In the genomic region with DNA sequence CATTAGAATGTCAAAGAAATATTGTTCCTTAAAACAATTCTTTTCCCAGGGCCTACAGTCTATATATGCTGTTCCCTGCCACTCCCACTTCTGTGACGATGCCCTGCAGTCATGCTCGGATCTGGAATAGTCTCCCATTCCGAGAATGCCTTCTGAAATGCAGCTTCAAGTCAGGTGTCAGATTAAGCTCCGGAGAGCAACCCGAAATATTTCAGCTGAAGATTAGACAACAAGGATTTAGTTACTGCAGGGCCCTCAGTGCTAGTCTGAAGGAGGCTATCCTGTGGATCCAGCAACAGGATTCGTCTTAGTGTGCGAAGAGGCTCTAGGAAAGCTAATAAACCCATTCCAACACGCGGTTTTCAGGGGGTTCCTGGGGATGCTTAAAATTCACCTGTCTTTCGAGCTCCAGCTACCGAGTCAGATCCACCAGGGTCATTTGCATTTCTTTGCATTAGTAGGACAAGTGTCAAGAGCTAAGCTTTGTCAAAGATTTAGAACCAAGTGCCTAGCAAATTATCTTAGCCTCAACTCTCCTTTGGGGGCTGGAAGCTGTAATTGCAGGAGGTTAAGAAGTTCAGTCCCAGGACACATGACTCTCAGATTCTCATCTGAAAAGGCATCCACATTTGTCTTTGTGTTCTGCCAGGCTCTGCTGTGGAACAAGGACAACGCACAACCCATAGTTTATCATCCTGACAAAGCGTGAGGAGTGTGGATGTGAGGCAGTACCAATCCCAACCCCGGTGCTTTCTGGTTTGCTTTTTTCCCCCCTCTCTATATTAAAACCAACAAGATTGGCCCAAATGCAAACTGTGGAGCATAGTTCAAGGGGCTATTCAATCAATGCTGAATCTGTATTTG, we compare ENCODE assay signal across 9 mouse cellular contexts. TPM values are rescaled to one million over a fixed set of nuclear protein-coding genes. Genes with fewer than 3 reads are reported as not detected.
DNase-seq lines count a peak whose midpoint lies in the region; ATAC-seq and TF ChIP-seq lines count a peak whose summit lies in the region.
"Had no signal": no experiment of that assay in that cellular context is flagged by ENCODE, and none has a peak within 500 bp of the region (broad histone marks: within the 10 kb centered on the region; RNA-seq: fewer than 3 reads in every experiment).

No protein-coding gene starts in this region.

- intact Hi-C loops in gastrocnemius, adult 2 months (cut with DNase I): no loop called here
- intact Hi-C loops in gastrocnemius, postnatal 14 days (cut with DNase I; ENCODE audit: low total_unique reads): no loop called here

- H3K4me2 ChIP-seq in forebrain, embryonic 15.5 days (replicated peaks): peak overlapping the region; percentile 66

- H3K27me3 ChIP-seq in forebrain, embryonic 15.5 days: no peaks in the 10 kb centered on the region
- H3K27me3 ChIP-seq in midbrain, embryonic 10.5 days (ENCODE audit: low read depth, poor library complexity, severe bottlenecking): peaks cover 48% of the 10 kb centered on the region

- ATAC-seq in forebrain, embryonic 15.5 days (replicated peaks): no peak
- ATAC-seq in megakaryocyte-erythroid progenitor cell, adult 5-6 weeks (replicated peaks; ENCODE audit: low FRiP score, low TSS enrichment, poor library complexity, severe bottlenecking): no peak

- H3K9me3 ChIP-seq in forebrain, embryonic 15.5 days: no peaks in the 10 kb centered on the region
- H3K9me3 ChIP-seq in midbrain, embryonic 10.5 days (replicated peaks): no peaks in the 10 kb centered on the region

- WGBS in forebrain, embryonic 15.5 days: 2% methylated on average over 14 of the region's 14 CpGs
- 5% methylated on average over 14 of the region's 14 CpGs for WGBS in midbrain, embryonic 10.5 days

- peak overlapping the region; percentile 43 for H3K27ac ChIP-seq in gastrocnemius, adult 2 months
- peak overlapping the region; percentile 97 for H3K27ac ChIP-seq in forebrain, embryonic 15.5 days (replicated peaks)
- peak overlapping the region; percentile 42; the same call in 1 of the 2 replicates for H3K27ac ChIP-seq in midbrain, embryonic 10.5 days (replicated peaks)

- TF ChIP-seq CTCF in gastrocnemius, adult 2 months (IDR thresholded peaks at IDR 0.05): no peak

- no peak for DNase-seq in gastrocnemius, adult 2 months
- DNase-seq in gastrocnemius, postnatal 14 days: no peak
- peak; percentile 53 for DNase-seq in Muller cell, postnatal 12 days (ENCODE audit: inconsistent ontology term)
- DNase-seq in midbrain, embryonic 10.5 days (ENCODE audit: low spot score): peak; percentile 26
- no peak for DNase-seq in adrenal gland, postnatal 10 days
- no peak for DNase-seq in adrenal gland, postnatal 25 days
- DNase-seq: thymus, postnatal 36 days had no signal

- peaks cover 48% of the 10 kb centered on the region for H3K4me1 ChIP-seq in forebrain, embryonic 15.5 days
- peaks cover 87% of the 10 kb centered on the region for H3K4me1 ChIP-seq in midbrain, embryonic 10.5 days

- peak overlapping the region; percentile 97 for H3K9ac ChIP-seq in forebrain, embryonic 15.5 days (replicated peaks)

- no peaks in the 10 kb centered on the region for H3K36me3 ChIP-seq in forebrain, embryonic 15.5 days
- no peaks in the 10 kb centered on the region for H3K36me3 ChIP-seq in midbrain, embryonic 10.5 days

- H3K4me3 ChIP-seq in gastrocnemius, adult 2 months: peak overlapping the region; percentile 82
- H3K4me3 ChIP-seq in forebrain, embryonic 15.5 days: peak overlapping the region; percentile 96
- H3K4me3 ChIP-seq in midbrain, embryonic 10.5 days: peak overlapping the region; percentile 93

RNA-seq across cellular contexts. Expression of a gene that starts 4.2 kb away (rescaled TPM):
- total RNA-seq in gastrocnemius, adult 2 months (2021): 1 to 10 TPM; 5.7 to 6.6 TPM
- total RNA-seq in gastrocnemius, postnatal 14 days (2021): 10 to 100 TPM; 11.8 to 13.0 TPM
- 65.3 and 66.4 TPM in 2 replicates for polyA plus RNA-seq in forebrain, embryonic 15.5 days (2015; fragmentation: Nextera tagmentation; extraction: Ambion mirVana)
- 14.7 and 15.8 TPM in 2 replicates for polyA plus RNA-seq in midbrain, embryonic 10.5 days (2016; fragmentation: Nextera tagmentation; extraction: Ambion mirVana)
- 10 to 100 TPM; 29.6 to 32.5 TPM for total RNA-seq in adrenal gland, postnatal 10 days (2021)
- total RNA-seq in megakaryocyte-erythroid progenitor cell, adult 5-6 weeks (2014; fragmentation: Nextera tagmentation): 0.42 TPM in 1 of 2 replicates, not detected in the other
- total RNA-seq in megakaryocyte-erythroid progenitor cell, adult 5-6 weeks (2017): 0.09 TPM in 1 of 2 replicates, not detected in the other
- 17.1 and 17.8 TPM in 2 replicates for total RNA-seq in adrenal gland, postnatal 25 days (2021)

RNA-seq across cellular contexts. Expression of a gene that starts 33.5 kb away (rescaled TPM):
- 10 to 100 TPM; 36.4 to 41.4 TPM for total RNA-seq in gastrocnemius, adult 2 months (2021)
- total RNA-seq in gastrocnemius, postnatal 14 days (2021): 10 to 100 TPM; 26.0 to 26.8 TPM
- 199 TPM in 2 replicates for polyA plus RNA-seq in forebrain, embryonic 15.5 days (2015; fragmentation: Nextera tagmentation; extraction: Ambion mirVana)
- 142 and 159 TPM in 2 replicates for polyA plus RNA-seq in midbrain, embryonic 10.5 days (2016; fragmentation: Nextera tagmentation; extraction: Ambion mirVana)
- total RNA-seq in adrenal gland, postnatal 10 days (2021): 10 to 100 TPM; 52.6 to 81.2 TPM
- total RNA-seq in megakaryocyte-erythroid progenitor cell, adult 5-6 weeks (2014; fragmentation: Nextera tagmentation): 98.0 and 112 TPM in 2 replicates
- total RNA-seq in megakaryocyte-erythroid progenitor cell, adult 5-6 weeks (2017): 90.1 and 128 TPM in 2 replicates
- total RNA-seq in adrenal gland, postnatal 25 days (2021): 96.4 and 106 TPM in 2 replicates

Comparison
In these comparisons a context has a peak if more than half of its experiments do, and no peak if none do; other contexts are left out.
1. DNase-seq: peak in Muller cell, postnatal 12 days (single experiment) and midbrain, embryonic 10.5 days (single experiment); none in gastrocnemius, adult 2 months (single experiment), gastrocnemius, postnatal 14 days (single experiment), adrenal gland, postnatal 10 days (single experiment) and adrenal gland, postnatal 25 days (single experiment).
2. H3K27ac ChIP-seq: peak in every context shown above with its lines; median percentile 97 in forebrain, embryonic 15.5 days; 43 in gastrocnemius, adult 2 months; 42 in midbrain, embryonic 10.5 days.
3. RNA of a gene that starts 4.2 kb away (total RNA-seq): 29.6 to 32.5 TPM in adrenal gland, postnatal 10 days, 17.1 to 17.8 TPM in adrenal gland, postnatal 25 days, 11.8 to 13.0 TPM in gastrocnemius, postnatal 14 days and 5.7 to 6.6 TPM in gastrocnemius, adult 2 months; 0.09 to 0.42 TPM in megakaryocyte-erythroid progenitor cell, adult 5-6 weeks; every median in the first group is over 4 times any median in the second.
4. Peak in every context shown above with its lines, with median percentiles within 50 percentile points of each other: H3K4me3 ChIP-seq.